Mouse (Mus musculus): ENCODE data around the gene Greb1. TPM values are rescaled to one million over a fixed set of nuclear protein-coding genes. Genes with fewer than 3 reads are reported as not detected.

The Greb1 gene
- polyA plus RNA-seq, 1 experiment from 2014 or later = 3.8 TPM

Small RNAs within 50 kb of the gene (microRNA-seq; reads per million reads assigned to microRNA genes)
- gene Gm44305 = not detected

Other genes starting within 250 kb of the Greb1 start
- gene Lpin1, start 189.9 kb downstream of the Greb1 start, polyA plus RNA-seq (2015; fragmentation: Nextera tagmentation; extraction: Ambion mirVana) = 8.1 and 9.3 TPM in 2 replicates
- gene Ntsr2, start 147.5 kb downstream of the Greb1 start, polyA plus RNA-seq (2015; fragmentation: Nextera tagmentation; extraction: Ambion mirVana) = 0.24 and 0.52 TPM in 2 replicates
- 29.6 and 33.4 TPM in 2 replicates for gene E2f6, start 10.1 kb upstream of the Greb1 start, polyA plus RNA-seq (2015; fragmentation: Nextera tagmentation; extraction: Ambion mirVana)
- 15.3 and 15.7 TPM in 2 replicates for gene Rock2, start 94.0 kb upstream of the Greb1 start, polyA plus RNA-seq (2015; fragmentation: Nextera tagmentation; extraction: Ambion mirVana)
- gene Pqlc3, start 199.5 kb upstream of the Greb1 start, polyA plus RNA-seq (2015; fragmentation: Nextera tagmentation; extraction: Ambion mirVana) = 6.2 and 7.6 TPM in 2 replicates
- gene 2410004P03Rik, start 210.8 kb upstream of the Greb1 start, polyA plus RNA-seq (2015; fragmentation: Nextera tagmentation; extraction: Ambion mirVana) = 4.3 and 5.6 TPM in 2 replicates

Data from lung, embryonic 16.5 days (tissue).